Mouse (Mus musculus): Measurements from ENCODE around the gene Shld1. TPM values are rescaled to one million over a fixed set of nuclear protein-coding genes. Genes with fewer than 3 reads are reported as not detected.

Gene Shld1
- polyA plus RNA-seq, 1 experiment: 29.7 TPM

DNA sequence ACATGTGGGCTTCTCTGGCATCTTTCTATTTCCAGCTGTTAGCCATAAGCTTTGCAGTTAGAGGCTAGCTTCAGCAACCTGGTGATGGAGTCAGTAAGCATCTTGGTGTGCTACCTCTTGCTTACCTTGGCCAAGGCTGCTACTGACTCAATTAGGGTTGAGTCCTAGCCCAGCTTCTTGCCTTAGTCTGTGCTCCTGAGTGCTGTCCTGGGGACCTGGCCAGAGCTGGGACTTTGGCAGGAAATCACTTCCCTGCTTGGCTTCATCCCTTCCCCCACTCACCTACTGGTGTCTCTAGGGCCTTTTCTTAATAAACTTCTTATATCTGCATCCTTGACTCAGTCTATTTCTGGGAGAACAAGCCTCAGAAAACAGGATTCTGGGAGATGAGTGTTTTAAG, 64.0 kb downstream of the Shld1 start:
- Histone ChIP-seq H3K4me1 (ENCODE audit: control insufficient read depth, insufficient read depth, low read length) (peaks cover 40% of the 10 kb centered on the region), H3K27ac (ENCODE audit: insufficient read depth, low read length) (peak overlapping the region; percentile 91), H3K27me3 (ENCODE audit: control insufficient read depth, insufficient read depth, low read length) (no peaks in the 10 kb centered on the region), H3K4me3 (replicated peaks; ENCODE audit: insufficient read depth, low read depth, low read length) (no peak overlapping the region)
- DNase-seq: peak; percentile 68 to 84
- TF ChIP-seq POLR2A (IDR thresholded peaks at IDR 0.05; ENCODE audit: borderline replicate concordance, insufficient read depth, low read length): no peak
- no peak for TF ChIP-seq CTCF (IDR thresholded peaks at IDR 0.05; ENCODE audit: borderline replicate concordance, insufficient read depth, low read depth, low read length)

DNA sequence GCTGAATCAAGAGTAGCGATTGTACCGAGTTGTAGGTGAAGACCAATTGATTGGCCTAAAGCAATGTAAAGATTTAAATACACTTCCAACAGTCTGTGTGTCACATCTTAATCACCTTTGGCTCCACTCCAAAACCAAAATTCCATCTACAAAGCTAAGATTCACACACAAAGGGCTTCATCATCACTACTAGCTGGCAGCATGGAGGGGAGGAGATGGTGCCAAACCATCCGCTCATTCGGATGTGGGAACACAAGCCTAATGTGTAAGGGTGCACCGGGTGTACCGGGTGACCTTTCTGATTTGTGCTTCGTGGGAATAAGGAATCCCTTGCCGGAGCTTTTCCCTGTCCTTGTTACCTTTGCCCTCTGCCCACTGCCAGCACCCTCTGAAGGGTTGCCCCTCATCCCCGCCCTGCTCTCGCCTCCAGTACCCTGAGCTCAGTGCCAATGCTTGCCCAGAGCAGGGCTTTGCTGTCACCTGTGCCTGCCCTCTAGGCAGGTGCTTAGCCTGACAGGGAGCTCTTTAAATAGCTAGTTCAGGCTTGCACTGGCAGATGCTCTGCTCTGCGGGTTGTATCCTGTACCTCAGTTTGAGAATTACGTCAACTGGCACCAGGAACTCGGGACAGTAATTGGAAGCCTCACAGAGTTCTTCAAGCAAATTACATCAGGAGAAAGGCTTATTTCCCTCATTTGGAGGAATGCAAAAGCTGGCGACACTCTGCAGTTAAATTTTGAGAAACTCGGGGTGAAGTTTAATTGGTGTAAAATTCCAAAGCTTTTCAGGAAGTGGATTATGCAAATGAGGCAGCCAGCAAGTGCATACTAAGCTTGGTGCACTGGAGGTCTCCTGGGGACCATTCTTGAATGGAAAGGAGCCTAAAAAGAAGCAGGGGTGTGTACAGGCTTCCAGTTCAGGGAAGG, 64.7 kb downstream of the Shld1 start:
- Histone ChIP-seq H3K4me3 (replicated peaks; ENCODE audit: insufficient read depth, low read depth, low read length) (peak overlapping the region; percentile 16), H3K4me1 (ENCODE audit: control insufficient read depth, insufficient read depth, low read length) (peaks cover 36% of the 10 kb centered on the region), H3K27me3 (ENCODE audit: control insufficient read depth, insufficient read depth, low read length) (no peaks in the 10 kb centered on the region), H3K27ac (ENCODE audit: insufficient read depth, low read length) (peak overlapping the region; percentile 92)
- DNase-seq: peak; percentile 93 to 99
- 7% methylated on average over 15 of the region's 15 CpGs for WGBS
- TF ChIP-seq CTCF (IDR thresholded peaks at IDR 0.05; ENCODE audit: borderline replicate concordance, insufficient read depth, low read depth, low read length) (no peak), POLR2A (IDR thresholded peaks at IDR 0.05; ENCODE audit: borderline replicate concordance, insufficient read depth, low read length) (peak; percentile 62; the same call in 1 of the 2 replicates)

DNA sequence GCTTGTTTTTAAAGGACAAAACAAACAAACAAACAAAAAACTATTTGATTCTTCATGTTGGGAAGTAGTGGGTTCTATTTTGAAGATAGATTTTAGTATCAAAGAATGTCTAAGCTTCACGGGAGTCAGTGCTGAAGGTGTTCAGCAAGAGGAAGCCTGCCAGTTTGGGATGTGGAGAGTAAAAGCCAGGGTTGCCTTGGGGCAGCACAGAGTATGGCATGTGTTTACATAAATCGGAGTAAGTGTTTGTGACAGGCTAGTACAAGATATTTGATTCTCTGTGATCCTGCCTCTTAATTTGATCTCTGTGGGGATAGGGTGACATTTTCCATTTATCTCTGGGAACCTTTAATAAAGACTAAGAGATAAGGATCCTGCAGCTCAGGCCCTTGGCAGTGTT, 65.7 kb downstream of the Shld1 start:
- Histone ChIP-seq H3K4me3 (replicated peaks; ENCODE audit: insufficient read depth, low read depth, low read length) (no peak overlapping the region), H3K4me1 (ENCODE audit: control insufficient read depth, insufficient read depth, low read length) (peaks cover 36% of the 10 kb centered on the region), H3K27ac (ENCODE audit: insufficient read depth, low read length) (peak overlapping the region; percentile 71), H3K27me3 (ENCODE audit: control insufficient read depth, insufficient read depth, low read length) (no peaks in the 10 kb centered on the region)
- peak in 1 of 2 experiments; percentile 45 for DNase-seq
- TF ChIP-seq CTCF (IDR thresholded peaks at IDR 0.05; ENCODE audit: borderline replicate concordance, insufficient read depth, low read depth, low read length) (no peak), POLR2A (IDR thresholded peaks at IDR 0.05; ENCODE audit: borderline replicate concordance, insufficient read depth, low read length) (no peak)
- 11% methylated on average over 2 of the region's 2 CpGs for WGBS

DNA sequence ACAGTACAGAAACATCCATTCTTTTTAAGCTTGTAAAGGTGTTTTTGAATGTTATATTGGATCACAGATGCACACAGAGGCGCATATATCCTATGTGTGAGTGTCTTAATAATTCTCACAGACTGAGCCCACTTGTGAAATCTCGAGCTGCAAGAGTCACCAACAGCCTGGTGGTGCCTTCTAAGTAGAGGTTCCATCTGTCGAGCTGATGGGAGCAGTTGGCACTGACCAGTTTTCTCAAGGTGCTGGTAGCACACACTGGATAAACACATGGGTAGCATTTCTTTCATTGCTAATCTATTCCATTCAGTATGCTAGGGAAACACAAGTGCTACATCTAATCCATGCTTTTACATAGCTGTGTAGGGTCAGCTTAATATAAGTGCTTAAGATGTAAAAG, 66.4 kb downstream of the Shld1 start:
- Histone ChIP-seq H3K27ac (ENCODE audit: insufficient read depth, low read length) (peak overlapping the region; percentile 71; the same call in 1 of the 2 replicates), H3K4me1 (ENCODE audit: control insufficient read depth, insufficient read depth, low read length) (peaks cover 36% of the 10 kb centered on the region), H3K27me3 (ENCODE audit: control insufficient read depth, insufficient read depth, low read length) (no peaks in the 10 kb centered on the region), H3K4me3 (replicated peaks; ENCODE audit: insufficient read depth, low read depth, low read length) (no peak overlapping the region)
- 16% methylated on average over 3 of the region's 3 CpGs for whole genome bisulfite sequencing
- TF ChIP-seq POLR2A (IDR thresholded peaks at IDR 0.05; ENCODE audit: borderline replicate concordance, insufficient read depth, low read length) (no peak), CTCF (IDR thresholded peaks at IDR 0.05; ENCODE audit: borderline replicate concordance, insufficient read depth, low read depth, low read length) (no peak)
- peak; percentile 54 to 74 for DNase-seq

DNA sequence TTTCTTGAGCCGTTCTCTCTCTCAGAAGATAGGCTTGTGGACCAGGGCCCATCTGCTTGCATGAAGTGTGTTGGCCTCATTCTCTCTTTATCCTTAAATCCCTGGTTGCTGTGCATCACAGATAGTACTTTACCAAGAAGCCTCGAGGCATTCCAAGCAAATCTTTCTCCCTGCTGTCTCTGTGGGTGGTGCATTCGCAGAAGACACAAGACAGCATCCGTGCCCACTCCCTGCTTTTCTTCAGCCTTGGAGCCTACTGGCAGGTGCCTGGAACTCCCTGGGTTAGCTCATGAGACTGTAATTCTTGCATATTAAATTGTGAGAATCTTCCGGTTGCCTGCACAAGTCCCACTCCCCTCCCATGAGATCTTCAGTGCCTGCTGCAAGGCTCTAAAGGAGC, 71.2 kb downstream of the Shld1 start:
- no peak overlapping the region for H3K27ac ChIP-seq (ENCODE audit: insufficient read depth, low read length)
- H3K27me3 ChIP-seq (ENCODE audit: control insufficient read depth, insufficient read depth, low read length): no peaks in the 10 kb centered on the region
- DNase-seq: no peak
- TF ChIP-seq CTCF (IDR thresholded peaks at IDR 0.05; ENCODE audit: borderline replicate concordance, insufficient read depth, low read depth, low read length) (no peak), POLR2A (IDR thresholded peaks at IDR 0.05; ENCODE audit: borderline replicate concordance, insufficient read depth, low read length) (no peak)
- no peak overlapping the region for H3K4me3 ChIP-seq (replicated peaks; ENCODE audit: insufficient read depth, low read depth, low read length)
- peaks cover 9% of the 10 kb centered on the region; the same call in 1 of the 2 replicates for H3K4me1 ChIP-seq (ENCODE audit: control insufficient read depth, insufficient read depth, low read length)
- WGBS: 42% methylated on average over 5 of the region's 5 CpGs

DNA sequence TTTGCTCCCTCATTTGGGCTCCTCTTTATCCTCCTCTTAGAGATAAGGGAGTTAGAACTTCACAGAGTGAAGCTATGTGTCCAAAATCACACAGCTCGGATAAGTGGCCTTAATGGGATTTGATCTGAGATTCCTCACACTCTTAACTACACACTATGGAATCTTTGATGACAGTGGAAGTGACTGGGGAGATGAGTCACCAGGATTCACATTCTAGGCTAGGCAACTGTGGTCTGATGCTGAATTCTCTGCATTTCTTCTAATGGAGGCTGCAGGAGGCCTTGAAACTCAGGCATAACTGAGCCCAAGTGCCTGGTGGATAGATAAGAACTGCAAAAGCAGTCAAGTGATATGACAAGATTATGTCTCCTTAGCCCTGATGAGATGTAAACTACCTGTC, 84.1 kb downstream of the Shld1 start:
- Histone ChIP-seq H3K27me3 (ENCODE audit: control insufficient read depth, insufficient read depth, low read length) (no peaks in the 10 kb centered on the region), H3K27ac (ENCODE audit: insufficient read depth, low read length) (no peak overlapping the region), H3K4me3 (replicated peaks; ENCODE audit: insufficient read depth, low read depth, low read length) (no peak overlapping the region), H3K4me1 (ENCODE audit: control insufficient read depth, insufficient read depth, low read length) (no peaks in the 10 kb centered on the region)
- WGBS: 90% methylated on average over 1 of the region's 1 CpGs
- DNase-seq: no peak
- no peak for TF ChIP-seq POLR2A (IDR thresholded peaks at IDR 0.05; ENCODE audit: borderline replicate concordance, insufficient read depth, low read length)
- no peak for TF ChIP-seq CTCF (IDR thresholded peaks at IDR 0.05; ENCODE audit: borderline replicate concordance, insufficient read depth, low read depth, low read length)

DNA sequence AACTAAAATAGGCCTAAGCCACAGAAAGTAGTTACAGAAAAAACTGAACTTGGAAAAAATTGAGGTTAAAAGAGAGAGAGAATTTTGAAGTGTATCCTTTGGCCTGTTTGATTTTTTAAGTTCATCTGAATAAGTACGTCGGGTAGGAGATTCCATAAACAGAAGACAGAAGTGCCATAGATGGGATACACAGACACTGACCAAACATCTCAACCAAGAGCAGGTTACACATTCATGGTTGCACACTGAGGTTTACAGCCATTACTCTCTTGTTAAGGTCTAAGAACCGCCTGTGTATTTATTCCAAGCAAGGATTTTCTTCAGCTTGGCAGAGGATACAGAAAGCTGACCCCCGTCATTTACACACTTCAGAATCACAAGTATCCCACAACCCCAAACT, 94.2 kb downstream of the Shld1 start, which contains the start of gene Chgb:
Gene Chgb (plus strand): TSS at position 301 of the 400 bp plus-strand sequence.
- 3% methylated on average over 4 of the region's 4 CpGs for WGBS
- no peak for DNase-seq

More for the DNA sequence above, 94.2 kb downstream of the Shld1 start, which contains the start of gene Chgb:
- peaks cover 13% of the 10 kb centered on the region; the same call in 1 of the 2 replicates for H3K4me1 ChIP-seq (ENCODE audit: control insufficient read depth, insufficient read depth, low read length)
- peak within 1 kb of the TSS; percentile 99 for H3K27ac ChIP-seq (ENCODE audit: insufficient read depth, low read length)
- H3K27me3 ChIP-seq (ENCODE audit: control insufficient read depth, insufficient read depth, low read length): no peaks in the 10 kb centered on the region
- peak within 1 kb of the TSS; percentile 91 for H3K4me3 ChIP-seq (replicated peaks; ENCODE audit: insufficient read depth, low read depth, low read length)
- TF ChIP-seq POLR2A (IDR thresholded peaks at IDR 0.05; ENCODE audit: borderline replicate concordance, insufficient read depth, low read length) (no peak), CTCF (IDR thresholded peaks at IDR 0.05; ENCODE audit: borderline replicate concordance, insufficient read depth, low read depth, low read length) (no peak)

Measured in cerebellum, adult 2 months (tissue).